Mouse (Mus musculus) ovary, postnatal 36 days (tissue): ENCODE measurements around the gene Gimap7.
A peak's percentile ranks its signal among the peaks of the same experiment; 100 is the strongest.

Experiments used
- DNase-seq: peaks from one replicate; pipeline ENCODE4 v3.0.0; 2022; ENCODE audit warnings: low spot score, mixed read lengths

Gimap7 gene

DNA sequence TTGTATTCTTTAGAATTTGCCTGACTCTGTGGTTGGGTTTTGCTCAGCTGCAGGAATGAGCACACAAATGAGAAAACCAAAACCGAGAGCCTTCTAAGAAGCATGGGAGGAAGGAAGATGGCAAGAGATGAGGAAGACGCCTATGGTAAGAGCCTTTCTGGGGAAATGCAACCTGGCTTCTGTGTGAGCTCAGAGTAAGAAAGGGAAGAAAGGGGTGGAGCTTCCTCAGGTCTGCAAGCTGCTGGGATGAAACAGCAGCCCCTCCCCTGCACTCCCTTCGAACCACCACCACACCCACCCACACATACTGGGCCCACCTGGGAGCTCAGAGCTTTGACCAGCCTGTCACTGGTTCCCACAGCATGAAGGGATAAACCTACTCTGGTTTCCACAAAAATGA, 22.9 kb downstream of the Gimap7 start:
- no peak for DNase-seq

DNA sequence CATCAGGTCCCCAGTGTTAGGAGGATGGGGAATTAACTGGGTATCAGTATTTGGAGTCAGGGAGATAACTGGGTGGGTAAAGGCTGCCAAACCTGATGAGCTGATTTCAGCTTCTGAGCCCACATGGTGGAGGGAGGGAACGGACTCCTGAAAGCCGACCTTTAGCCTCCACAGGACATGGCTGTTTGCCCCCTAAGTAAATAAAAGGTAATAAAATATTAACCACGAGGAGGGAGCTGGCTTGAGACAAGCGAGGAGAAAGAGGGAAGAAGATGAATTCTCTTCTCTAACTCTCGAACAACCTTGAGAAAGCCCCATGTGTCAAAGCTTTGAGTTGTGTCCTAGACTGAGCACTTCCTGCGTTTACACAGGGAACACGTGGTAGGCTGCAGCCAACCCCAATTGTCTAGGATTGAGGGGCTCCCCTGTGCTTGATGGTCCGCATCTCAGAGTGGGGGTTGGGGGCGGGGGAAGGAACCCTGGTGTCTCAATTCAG, 23.3 kb downstream of the Gimap7 start:
- no peak for DNase-seq

DNA sequence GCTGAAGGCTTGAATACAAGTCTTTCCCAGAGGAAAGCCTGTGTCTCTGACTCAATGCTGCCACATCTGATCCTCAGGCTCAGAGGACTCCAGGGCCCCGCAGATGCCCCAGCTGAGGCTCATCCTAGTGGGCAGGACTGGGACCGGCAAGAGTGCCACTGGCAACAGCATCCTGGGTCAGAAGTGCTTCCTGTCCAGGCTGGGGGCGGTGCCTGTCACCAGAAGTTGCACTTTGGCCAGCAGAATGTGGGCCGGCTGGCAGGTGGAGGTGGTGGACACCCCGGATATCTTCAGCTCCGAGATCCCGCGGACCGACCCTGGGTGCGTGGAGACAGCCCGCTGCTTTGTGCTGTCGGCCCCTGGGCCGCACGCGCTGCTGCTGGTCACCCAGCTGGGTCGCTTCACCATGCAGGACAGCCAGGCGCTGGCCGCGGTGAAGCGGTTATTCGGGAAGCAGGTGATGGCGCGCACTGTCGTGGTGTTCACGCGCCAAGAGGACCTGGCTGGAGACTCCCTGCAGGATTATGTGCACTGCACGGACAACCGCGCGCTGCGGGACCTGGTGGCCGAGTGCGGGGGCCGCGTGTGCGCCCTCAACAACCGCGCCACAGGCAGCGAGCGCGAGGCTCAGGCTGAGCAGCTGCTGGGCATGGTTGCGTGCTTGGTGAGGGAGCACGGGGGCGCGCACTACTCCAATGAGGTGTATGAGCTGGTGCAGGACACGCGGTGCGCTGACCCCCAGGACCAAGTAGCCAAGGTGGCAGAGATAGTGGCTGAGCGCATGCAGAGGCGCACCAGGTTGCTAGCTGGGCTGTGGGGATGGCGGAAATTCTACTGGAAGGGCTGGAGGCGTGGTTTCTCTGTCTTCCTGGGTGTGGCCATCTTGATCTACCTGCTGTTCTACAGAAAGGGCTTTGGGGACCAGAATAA, 24.3 kb downstream of the Gimap7 start:
- no peak for DNase-seq

DNA sequence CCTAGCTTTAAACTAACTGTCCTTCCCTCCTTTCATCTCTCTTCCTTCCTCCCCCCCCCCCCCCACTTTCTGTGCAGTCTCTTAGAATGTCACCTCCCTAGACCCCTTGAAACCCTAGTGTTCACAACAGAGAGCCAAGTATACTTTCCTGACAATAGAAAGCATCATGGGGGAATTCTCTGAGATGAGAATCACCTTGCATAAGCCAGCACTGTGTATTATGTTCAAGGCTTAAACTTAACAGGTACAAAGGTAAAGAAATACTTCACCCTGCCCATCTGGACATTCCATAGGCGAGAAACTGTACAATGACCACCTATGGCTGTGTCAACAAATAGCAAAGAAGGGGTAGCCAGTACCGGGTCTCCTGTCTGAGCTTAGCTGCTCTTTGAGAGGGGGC, 27.1 kb downstream of the Gimap7 start:
- no peak for DNase-seq

DNA sequence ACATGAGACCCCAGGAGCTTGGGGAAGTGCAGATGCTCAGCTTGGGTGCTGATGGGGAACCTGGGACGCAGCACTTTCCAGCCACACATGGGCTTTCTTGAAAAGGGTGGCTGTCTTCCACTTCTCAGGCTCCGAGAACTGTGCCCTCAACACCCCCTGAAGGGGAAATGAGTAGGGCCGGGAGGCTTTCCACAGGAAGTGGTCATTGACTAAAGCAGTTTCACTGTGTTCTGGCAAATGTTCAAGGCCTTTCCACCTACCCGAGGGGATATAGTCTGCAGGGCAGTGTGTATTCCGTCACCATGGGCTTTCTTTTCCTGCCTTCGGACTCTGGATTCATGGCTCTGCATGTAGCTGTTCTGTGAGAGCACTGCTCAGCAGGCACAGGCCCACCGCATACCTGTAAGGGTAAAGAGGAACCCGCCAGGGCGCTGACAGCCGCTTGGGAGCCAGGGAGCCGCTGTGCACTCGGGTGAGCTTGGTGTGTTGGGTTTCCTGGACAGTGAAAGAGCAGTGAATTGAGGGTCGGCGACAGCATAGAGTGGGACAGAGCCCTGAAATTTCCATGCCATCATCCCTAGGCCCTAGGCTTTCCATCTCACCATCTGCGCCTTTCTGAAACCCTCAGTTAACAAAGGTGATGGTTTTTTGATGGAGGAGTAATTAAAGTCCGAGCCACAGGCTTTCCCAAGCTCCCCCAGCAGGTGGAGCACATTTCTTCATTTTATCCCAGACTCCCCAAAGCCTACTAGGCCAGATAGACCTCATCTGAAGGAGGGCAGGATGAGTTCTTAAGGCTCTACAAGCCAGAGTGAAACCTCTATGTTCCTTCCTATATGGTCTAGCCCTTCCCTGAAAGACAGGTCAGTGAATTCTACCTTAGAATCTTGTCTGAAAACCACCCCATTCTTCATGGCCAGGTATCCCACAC, 27.8 kb downstream of the Gimap7 start, which contains the start of gene Gimap5:
Gene Gimap5 (plus strand): TSS at position 239 of the 931 bp plus-strand sequence.
- no peak for DNase-seq

DNA sequence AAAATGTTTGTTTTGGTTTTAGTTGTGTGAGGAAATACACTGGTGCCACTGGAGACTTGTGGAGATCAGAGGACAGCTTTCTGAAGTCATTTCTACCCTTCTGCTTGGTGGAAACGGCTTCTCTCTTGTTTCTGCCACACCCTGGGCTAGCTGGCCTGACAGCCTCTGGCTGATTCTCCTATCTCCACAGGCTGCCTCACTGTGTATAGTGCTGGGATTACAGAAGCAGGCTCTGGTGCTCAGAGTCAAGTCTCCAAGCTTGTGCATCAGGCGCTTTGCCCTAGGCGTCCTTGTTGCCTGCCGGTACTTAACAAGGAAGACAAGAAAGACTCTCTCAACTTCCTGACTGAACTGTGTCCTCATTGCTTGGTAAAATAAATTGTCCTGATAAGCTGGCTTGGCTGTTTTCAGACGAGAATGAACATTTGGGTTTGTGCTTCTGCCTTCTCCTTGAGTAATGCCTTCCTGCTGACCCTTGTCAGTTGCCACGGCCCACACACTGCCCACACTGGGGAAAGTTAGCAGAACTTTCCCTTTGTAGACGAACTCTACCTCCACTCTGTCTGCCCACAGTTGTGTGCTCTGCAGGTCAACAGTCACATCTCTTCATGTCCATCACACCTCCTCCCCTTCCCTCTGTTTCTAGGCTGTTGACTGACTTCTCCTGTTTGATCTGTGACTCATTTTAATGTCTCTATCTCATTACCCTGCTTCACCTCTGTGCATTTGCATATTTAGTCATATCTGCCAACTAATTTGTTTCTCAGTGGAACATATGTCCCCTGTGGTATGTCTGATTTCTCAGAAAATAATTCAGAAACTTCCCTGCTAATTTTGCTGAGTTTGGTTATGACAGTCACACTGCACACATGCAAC, 28.9 kb downstream of the Gimap7 start:
- no peak for DNase-seq

DNA sequence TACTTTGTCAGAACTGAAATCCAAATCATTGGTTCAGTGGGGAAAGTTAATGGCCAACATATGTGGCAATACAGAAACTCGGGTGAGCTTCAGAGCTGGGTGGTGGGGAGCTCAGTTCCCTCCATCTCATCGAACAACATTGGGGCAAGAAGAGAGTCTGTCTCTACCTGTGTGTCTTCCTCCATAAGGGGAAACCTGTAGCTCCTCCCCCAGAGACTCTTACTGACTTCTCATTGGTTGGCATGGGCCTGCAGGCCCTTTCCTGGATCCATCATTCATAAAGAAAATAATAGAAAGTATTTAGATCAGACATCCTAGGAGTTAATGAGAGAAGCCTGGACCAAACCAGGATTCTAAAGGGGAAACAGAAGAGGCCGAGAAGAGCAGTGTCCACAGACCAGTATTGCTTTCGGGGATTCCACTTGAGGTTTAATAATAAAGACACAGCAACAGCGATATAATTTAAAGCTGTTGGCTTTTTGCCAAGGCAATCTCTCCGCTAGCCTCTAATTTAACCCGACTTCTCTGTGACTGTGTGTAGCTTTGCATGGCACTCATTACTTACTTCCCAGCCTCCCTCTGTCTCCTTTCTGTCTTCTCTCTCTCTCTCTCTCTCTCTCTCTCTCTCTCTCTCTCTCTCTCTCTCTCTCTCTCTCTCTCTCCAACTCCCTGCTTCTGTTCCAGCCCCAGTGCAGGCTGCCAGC, 45.3 kb downstream of the Gimap7 start:
- no peak for DNase-seq

DNA sequence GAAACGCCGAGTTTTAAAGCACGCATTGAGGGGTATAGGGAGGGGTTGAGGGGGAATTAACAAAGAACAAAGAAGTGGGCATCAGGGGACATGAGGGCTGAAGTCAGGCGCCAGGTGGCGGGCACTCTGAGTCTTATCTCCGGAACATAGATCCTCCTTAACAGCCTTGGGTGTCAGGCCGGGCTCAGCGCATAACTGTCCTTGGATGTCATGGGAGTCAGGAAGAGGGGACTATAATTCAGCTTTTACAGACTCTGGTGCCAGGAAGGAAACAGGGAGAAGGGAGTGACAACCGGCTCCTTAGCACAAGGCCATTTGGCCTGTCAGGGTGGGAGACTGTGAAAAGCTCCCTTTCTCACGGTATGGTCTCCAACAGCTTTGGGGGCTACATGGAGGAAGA, 46.1 kb downstream of the Gimap7 start:
- no peak for DNase-seq

DNA sequence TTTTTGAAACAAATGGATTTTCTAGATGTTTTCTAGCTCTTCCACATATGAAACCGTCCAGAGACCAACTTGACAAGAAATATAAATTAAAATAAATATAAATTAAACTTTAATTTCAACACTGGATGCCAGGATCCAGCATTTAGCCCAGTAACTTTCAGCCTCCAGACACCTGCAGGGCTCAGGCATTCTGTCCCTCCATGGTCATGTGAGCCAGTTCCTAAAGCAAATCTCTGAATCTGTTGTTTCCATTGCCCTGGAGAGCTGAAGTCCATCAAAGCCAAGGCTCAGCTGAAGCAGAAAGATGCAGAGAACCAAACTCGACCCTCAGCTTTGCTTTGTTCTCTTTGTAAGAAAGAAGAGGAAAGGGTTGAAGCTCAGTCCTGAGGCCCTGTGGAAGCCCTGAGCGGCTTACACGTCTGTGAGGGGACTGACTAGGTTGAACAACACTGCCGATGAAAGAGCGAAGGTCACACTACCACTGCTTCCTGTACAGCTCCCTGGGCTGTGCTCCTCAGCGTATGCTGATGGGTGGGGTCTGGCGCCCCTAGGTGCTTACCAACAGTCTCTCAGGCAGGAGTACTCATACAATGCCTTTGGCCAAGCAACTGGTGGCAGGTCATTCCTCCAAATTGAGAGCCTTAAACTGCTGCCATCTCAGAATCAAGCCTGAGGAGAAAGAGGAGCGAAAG, 49.9 kb downstream of the Gimap7 start:
- DNase-seq = no peak

DNA sequence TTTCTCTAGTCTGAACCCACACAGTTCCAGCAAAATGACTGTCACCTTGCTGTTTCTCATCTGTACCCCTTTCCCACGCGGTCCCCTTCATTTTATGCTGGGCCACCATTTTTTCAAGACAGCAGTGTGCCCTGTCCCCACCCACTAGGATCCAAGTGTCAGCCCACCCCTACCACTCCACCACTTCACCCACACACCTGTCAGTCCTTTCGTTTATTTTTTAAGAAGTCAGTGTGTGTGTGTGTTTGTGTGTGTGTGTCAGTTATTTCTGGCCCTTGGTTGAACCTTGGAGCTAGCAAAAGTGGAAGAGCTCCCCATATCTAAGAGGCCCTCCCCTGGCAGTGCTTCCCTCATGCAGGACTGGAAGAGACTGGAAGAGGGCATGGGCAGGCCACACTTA, 50.5 kb downstream of the Gimap7 start:
- DNase-seq = no peak

DNA sequence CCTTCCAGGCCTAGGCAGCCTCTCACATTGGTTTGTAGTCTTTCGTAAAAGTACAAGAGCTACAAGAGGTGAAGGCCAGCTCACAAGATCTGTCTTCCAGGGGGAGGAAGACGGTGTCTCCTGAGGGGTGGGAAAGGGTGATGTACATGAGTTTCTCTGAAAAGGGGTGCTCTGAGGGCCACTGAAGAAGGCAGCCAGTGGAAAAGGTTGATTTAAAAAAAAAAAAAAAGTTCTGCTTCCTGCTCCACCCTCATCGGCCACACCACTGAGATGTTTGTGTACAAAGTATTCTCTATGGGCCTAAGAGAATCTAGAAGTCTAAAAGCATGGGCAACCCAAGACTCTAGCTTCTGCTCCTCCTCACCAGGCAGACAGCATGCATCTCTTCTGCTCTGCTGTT, 52.3 kb downstream of the Gimap7 start, which contains the start of gene Gimap3:
Gene Gimap3 (minus strand): TSS at position 156 of the 400 bp plus-strand sequence.
- DNase-seq = no peak

DNA sequence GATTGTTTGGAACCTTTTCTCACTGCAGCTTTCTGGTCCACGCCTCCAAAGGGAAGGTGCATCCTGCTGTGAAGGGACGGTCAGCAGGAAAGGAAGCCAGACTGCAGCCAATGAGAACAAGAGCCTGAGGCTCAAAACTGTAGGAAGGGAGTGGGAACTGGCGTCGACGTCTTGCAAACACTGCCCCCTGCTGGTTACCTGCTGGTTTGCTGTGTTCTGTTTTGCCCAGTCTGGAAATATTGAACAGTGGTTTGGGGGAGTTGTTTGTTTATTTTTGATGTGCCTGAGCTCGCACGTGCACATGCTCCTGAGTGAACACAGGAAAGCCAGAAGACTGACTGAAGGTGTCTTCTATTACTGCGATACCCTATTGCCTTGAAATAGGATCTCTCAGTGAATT, 53.6 kb downstream of the Gimap7 start:
- DNase-seq = peak; percentile 73
